Mouse (Mus musculus): ENCODE measurements around the gene 4921524J17Rik.

4921524J17Rik gene

GRCm38 (mm10) chr8:85381926-85382325 lies 50.7 kb downstream of the 4921524J17Rik start:
- peak; percentile 46 to 56 for DNase-seq (ENCODE audit: low spot score in 2 of 2)

- no peak for DNase-seq (ENCODE audit: low spot score in 2 of 2)
Observed at GRCm38 (mm10) chr8:85380824-85381209, 51.8 kb downstream of the 4921524J17Rik start.

- no peak for DNase-seq (ENCODE audit: low spot score in 2 of 2)
Observed at GRCm38 (mm10) chr8:85380123-85380823, 52.4 kb downstream of the 4921524J17Rik start.

- no peak for DNase-seq (ENCODE audit: low spot score in 2 of 2)
Observed at GRCm38 (mm10) chr8:85379142-85379781, 53.4 kb downstream of the 4921524J17Rik start.

- DNase-seq (ENCODE audit: low spot score in 2 of 2) = no peak
Observed at GRCm38 (mm10) chr8:85376516-85376915, 56.1 kb downstream of the 4921524J17Rik start.

GRCm38 (mm10) chr8:85374286-85374685 lies 58.3 kb downstream of the 4921524J17Rik start:
- DNase-seq (ENCODE audit: low spot score in 2 of 2) = no peak

GRCm38 (mm10) chr8:85373435-85374039 lies 59.1 kb downstream of the 4921524J17Rik start:
- DNase-seq (ENCODE audit: low spot score in 2 of 2) = no peak

GRCm38 (mm10) chr8:85372465-85372839 lies 60.2 kb downstream of the 4921524J17Rik start:
- no peak for DNase-seq (ENCODE audit: low spot score in 2 of 2)

GRCm38 (mm10) chr8:85371736-85372464 lies 60.7 kb downstream of the 4921524J17Rik start:
- DNase-seq (ENCODE audit: low spot score in 2 of 2) = no peak

- DNase-seq (ENCODE audit: low spot score in 2 of 2) = no peak
Observed at GRCm38 (mm10) chr8:85365176-85365575, 67.5 kb downstream of the 4921524J17Rik start.

GRCm38 (mm10) chr8:85364628-85365027 lies 68.0 kb downstream of the 4921524J17Rik start:
- no peak for DNase-seq (ENCODE audit: low spot score in 2 of 2)

GRCm38 (mm10) chr8:85363406-85363805 lies 69.2 kb downstream of the 4921524J17Rik start:
- no peak for DNase-seq (ENCODE audit: low spot score in 2 of 2)

GRCm38 (mm10) chr8:85362211-85362610 lies 70.4 kb downstream of the 4921524J17Rik start:
- DNase-seq (ENCODE audit: low spot score in 2 of 2) = no peak

All from right cerebral cortex, postnatal 10 days (tissue).